Mouse (Mus musculus): ENCODE data around the gene Pfkfb2.

DNA sequence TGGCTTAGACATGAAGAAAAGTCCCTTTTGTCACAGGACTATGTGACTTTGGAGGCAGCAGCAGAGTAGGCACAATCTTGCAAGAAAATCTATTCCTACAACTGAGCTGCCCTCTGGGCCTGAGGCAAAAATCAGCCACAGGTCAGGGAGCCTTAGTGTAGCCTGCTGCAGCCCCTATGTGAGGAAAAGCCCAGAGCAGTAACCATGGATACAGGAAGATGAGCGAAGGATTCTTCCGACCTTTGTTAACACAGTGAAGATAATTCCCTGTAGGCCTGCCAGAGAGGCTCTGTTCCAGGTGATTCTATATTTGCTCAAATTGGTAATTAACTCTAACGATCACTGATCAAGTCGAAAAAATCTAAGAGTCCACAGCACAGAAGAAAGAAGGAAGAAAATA, 85.0 kb downstream of the Pfkfb2 start:
- TF ChIP-seq CTCF (IDR thresholded peaks at IDR 0.05; ENCODE audit: low read depth, low read length) (no peak), POLR2AphosphoS5 (IDR thresholded peaks at IDR 0.05; ENCODE audit: insufficient replicate concordance, low read depth, low read length) (no peak), GATA1 (IDR thresholded peaks at IDR 0.05; ENCODE audit: borderline replicate concordance, low read length) (no peak), TAL1 (conservative IDR thresholded peaks at IDR 0.05; ENCODE audit: low read depth, low read length) (no peak)
